Mouse (Mus musculus): ENCODE results near the gene Zranb3. TPM values are rescaled to one million over a fixed set of nuclear protein-coding genes. Genes with fewer than 3 reads are reported as not detected.

The Zranb3 gene
- polyA plus RNA-seq, 1 experiment, result 7.6 TPM

DNA sequence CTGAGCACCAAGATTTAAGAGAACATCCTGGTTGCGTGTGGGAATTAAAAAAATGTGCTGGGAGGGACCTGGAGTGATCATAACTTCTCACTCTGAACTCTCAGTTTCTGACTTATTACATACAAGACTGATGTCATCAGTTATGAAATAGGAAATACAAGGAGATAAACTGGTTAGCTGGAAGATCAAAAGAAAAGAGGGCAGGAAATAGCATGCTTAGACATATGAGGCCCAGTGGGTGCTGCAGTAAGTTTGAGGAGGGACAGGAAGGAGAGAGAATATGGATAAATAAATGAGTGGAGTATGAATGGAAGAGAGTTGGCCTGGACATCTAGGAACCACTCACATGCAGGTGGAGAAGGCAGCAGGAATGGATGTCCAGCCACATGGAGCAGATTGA, 124.7 kb downstream of the Zranb3 start:
- WGBS, result 77% methylated on average over 1 of the region's 1 CpGs
- TF ChIP-seq POLR2A (IDR thresholded peaks at IDR 0.05; ENCODE audit: borderline replicate concordance, control insufficient read depth, low read depth, low read length) (no peak), CTCF (IDR thresholded peaks at IDR 0.05; ENCODE audit: control insufficient read depth, insufficient read depth, low read length) (no peak)

DNA sequence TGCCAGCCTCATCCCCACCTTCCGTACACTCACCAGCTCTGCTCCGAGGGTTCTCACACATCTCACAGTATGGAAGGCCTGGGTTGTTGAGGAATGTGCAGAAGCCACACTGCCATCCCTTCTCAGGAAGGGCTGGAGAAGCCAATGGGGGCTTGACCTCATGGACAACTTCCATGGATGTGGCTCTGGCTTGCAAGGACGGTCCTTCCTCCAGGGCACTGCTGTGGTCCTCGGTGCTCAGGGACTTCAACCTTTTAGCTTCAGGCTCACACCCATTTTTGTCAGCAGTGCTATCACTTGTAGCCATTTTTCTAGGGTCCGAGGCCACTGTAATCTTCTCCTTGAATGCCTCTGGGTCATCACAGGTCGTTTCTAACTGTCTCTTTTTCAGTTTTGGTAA, 126.7 kb downstream of the Zranb3 start:
- no peak overlapping the region for H3K4me3 ChIP-seq (replicated peaks; ENCODE audit: control insufficient read depth, low read depth, low read length)
- WGBS, result 65% methylated on average over 6 of the region's 6 CpGs
- no peaks in the 10 kb centered on the region; the same call in 1 of the 2 replicates for H3K4me1 ChIP-seq (ENCODE audit: control insufficient read depth, insufficient read depth, low read length)
- H3K27ac ChIP-seq (ENCODE audit: control insufficient read depth, insufficient read depth, low read depth, low read length, poor library complexity), result no peak overlapping the region
- TF ChIP-seq CTCF (IDR thresholded peaks at IDR 0.05; ENCODE audit: control insufficient read depth, insufficient read depth, low read length) (no peak), POLR2A (IDR thresholded peaks at IDR 0.05; ENCODE audit: borderline replicate concordance, control insufficient read depth, low read depth, low read length) (no peak)

More for the DNA sequence above, 124.7 kb downstream of the Zranb3 start:
- no peak overlapping the region for H3K27ac ChIP-seq (ENCODE audit: control insufficient read depth, insufficient read depth, low read depth, low read length, poor library complexity)
- no peaks in the 10 kb centered on the region; the same call in 1 of the 2 replicates for H3K4me1 ChIP-seq (ENCODE audit: control insufficient read depth, insufficient read depth, low read length)
- no peak overlapping the region for H3K4me3 ChIP-seq (replicated peaks; ENCODE audit: control insufficient read depth, low read depth, low read length)

DNA sequence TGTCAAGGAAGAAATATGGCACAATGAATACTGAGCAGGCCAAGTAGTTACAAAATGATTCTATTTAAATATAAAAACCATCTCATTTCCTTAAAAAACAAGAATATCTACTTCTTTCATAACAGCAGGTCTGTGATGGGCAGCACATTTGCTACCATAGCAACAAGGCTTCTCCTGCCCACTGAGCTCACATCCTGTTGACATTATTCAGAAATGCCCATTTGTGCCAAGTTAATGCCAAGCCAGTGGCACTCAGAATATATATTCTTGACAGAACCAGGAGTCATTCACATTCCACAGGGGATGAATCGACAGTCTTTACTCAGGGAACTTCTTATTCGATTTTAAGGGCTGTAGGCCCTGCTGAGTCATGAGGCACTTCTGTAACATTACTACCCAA, 127.2 kb downstream of the Zranb3 start:
- H3K4me3 ChIP-seq (replicated peaks; ENCODE audit: control insufficient read depth, low read depth, low read length), result no peak overlapping the region
- H3K27ac ChIP-seq (ENCODE audit: control insufficient read depth, insufficient read depth, low read depth, low read length, poor library complexity), result no peak overlapping the region
- 11% methylated on average over 2 of the region's 2 CpGs for WGBS
- no peaks in the 10 kb centered on the region; the same call in 1 of the 2 replicates for H3K4me1 ChIP-seq (ENCODE audit: control insufficient read depth, insufficient read depth, low read length)
- TF ChIP-seq CTCF (IDR thresholded peaks at IDR 0.05; ENCODE audit: control insufficient read depth, insufficient read depth, low read length), result no peak
- TF ChIP-seq POLR2A (IDR thresholded peaks at IDR 0.05; ENCODE audit: borderline replicate concordance, control insufficient read depth, low read depth, low read length), result no peak

DNA sequence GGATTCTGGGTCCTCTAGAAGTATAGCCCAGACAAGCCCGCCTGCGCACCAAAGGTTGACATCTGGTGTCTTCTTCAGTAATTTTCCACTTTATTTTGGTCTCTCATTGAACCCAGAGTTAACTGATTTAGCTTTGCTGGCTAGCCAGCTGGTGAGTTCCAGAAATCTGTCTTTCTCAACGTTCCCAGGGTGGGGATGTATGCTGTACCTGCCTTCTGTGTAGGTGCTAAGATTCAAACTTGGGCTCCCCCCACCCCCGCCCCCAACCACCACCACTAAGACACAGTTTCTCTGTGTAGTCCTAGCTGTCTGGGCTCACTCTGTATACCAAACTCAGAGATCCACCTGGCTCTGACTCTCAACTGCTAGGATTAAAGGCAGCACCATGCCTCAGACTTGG, 128.8 kb downstream of the Zranb3 start:
- Histone ChIP-seq H3K4me1 (ENCODE audit: control insufficient read depth, insufficient read depth, low read length) (no peaks in the 10 kb centered on the region; the same call in 1 of the 2 replicates), H3K4me3 (replicated peaks; ENCODE audit: control insufficient read depth, low read depth, low read length) (no peak overlapping the region), H3K27ac (ENCODE audit: control insufficient read depth, insufficient read depth, low read depth, low read length, poor library complexity) (no peak overlapping the region)
- WGBS, result 83% methylated on average over 4 of the region's 4 CpGs
- TF ChIP-seq CTCF (IDR thresholded peaks at IDR 0.05; ENCODE audit: control insufficient read depth, insufficient read depth, low read length) (no peak), POLR2A (IDR thresholded peaks at IDR 0.05; ENCODE audit: borderline replicate concordance, control insufficient read depth, low read depth, low read length) (no peak)

DNA sequence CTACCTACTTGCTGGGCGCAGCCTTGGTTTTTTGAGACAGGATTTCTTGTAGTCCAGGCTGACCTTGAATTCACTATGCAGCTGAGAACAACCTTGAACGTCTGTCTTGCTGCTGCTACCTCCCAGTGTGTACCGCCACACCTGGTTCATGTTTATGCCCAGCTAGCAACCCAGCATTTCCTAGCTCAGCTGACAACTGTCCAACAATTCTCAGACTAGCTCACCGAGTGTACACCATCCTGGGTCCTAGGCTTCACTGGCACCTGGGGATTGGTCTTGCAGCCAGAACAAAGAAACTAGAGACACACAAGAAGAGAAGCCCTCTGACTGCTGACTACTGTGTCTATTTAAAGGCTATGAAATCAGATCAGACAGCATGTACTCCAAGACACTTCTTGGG, 132.0 kb downstream of the Zranb3 start:
- Histone ChIP-seq H3K4me3 (replicated peaks; ENCODE audit: control insufficient read depth, low read depth, low read length) (no peak overlapping the region), H3K27ac (ENCODE audit: control insufficient read depth, insufficient read depth, low read depth, low read length, poor library complexity) (no peak overlapping the region), H3K4me1 (ENCODE audit: control insufficient read depth, insufficient read depth, low read length) (no peaks in the 10 kb centered on the region; the same call in 1 of the 2 replicates)
- WGBS, result 83% methylated on average over 4 of the region's 4 CpGs
- TF ChIP-seq POLR2A (IDR thresholded peaks at IDR 0.05; ENCODE audit: borderline replicate concordance, control insufficient read depth, low read depth, low read length) (no peak), CTCF (IDR thresholded peaks at IDR 0.05; ENCODE audit: control insufficient read depth, insufficient read depth, low read length) (no peak)

DNA sequence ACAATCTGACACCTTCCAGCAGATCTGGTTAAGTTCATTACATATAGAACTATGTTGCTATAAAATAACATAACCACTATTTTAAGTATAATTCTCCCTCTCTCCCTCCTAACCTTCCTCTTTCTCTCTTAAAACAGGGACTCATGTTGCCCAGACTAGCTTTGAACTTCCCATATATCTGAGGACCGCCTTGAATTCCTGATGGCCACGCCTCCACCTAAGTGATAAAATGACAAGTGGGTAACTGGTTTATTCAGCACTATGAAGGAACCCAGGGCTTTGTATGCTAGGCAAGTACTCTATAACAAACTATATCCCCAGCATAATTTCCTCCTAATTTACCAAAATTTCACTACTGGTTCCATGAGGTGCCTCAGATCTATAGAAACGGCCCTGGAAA, 139.5 kb downstream of the Zranb3 start:
- WGBS, result 72% methylated on average over 3 of the region's 3 CpGs

DNA sequence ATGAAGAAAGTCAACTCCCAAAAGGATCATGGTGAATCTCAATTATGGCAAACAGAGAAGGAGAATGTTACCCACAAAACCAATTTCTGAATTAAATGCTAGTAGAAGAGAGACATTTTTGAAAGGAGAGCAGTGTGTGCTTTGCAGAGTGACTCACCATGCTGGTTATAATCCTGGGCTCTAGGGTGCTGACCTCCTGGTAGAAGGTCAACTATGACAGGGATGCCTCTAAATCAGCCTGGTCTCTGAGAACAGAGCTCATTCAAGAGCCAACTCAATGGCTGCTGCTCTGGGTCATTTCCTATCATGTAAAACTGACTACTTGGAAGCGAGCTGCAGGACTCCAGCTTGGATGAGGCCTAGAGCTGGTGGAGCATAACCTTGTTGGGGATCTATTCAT, 141.7 kb downstream of the Zranb3 start:
- Histone ChIP-seq H3K27ac (ENCODE audit: control insufficient read depth, insufficient read depth, low read depth, low read length, poor library complexity) (no peak overlapping the region), H3K4me1 (ENCODE audit: control insufficient read depth, insufficient read depth, low read length) (no peaks in the 10 kb centered on the region), H3K4me3 (replicated peaks; ENCODE audit: control insufficient read depth, low read depth, low read length) (no peak overlapping the region)
- WGBS, result 94% methylated on average over 1 of the region's 1 CpGs
- TF ChIP-seq CTCF (IDR thresholded peaks at IDR 0.05; ENCODE audit: control insufficient read depth, insufficient read depth, low read length), result no peak
- no peak for TF ChIP-seq POLR2A (IDR thresholded peaks at IDR 0.05; ENCODE audit: borderline replicate concordance, control insufficient read depth, low read depth, low read length)

More for the DNA sequence above, 139.5 kb downstream of the Zranb3 start:
- no peak overlapping the region for H3K27ac ChIP-seq (ENCODE audit: control insufficient read depth, insufficient read depth, low read depth, low read length, poor library complexity)
- H3K4me1 ChIP-seq (ENCODE audit: control insufficient read depth, insufficient read depth, low read length), result no peaks in the 10 kb centered on the region
- no peak overlapping the region for H3K4me3 ChIP-seq (replicated peaks; ENCODE audit: control insufficient read depth, low read depth, low read length)
- no peak for TF ChIP-seq CTCF (IDR thresholded peaks at IDR 0.05; ENCODE audit: control insufficient read depth, insufficient read depth, low read length)

DNA sequence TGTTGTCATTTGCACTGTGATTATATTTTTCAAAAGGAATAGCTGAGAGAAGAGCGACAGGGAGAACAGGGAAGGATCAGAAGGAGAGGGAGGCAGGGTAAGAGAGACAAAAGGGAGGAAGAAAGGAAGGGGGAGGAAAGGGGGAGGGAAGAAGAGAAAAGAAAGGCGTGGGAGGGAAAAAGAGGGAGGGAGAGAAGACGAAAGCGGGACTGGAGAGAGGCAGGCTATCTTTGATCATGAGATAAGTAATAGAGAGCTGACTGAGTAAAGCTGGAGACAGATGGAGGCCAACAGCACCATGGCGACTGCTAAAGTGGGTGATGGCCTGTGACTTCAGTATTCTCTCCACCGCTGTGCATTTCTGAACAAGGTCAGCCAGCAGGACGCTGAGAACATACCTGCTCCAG, 143.5 kb downstream of the Zranb3 start:
- Histone ChIP-seq H3K4me3 (replicated peaks; ENCODE audit: control insufficient read depth, low read depth, low read length) (no peak overlapping the region), H3K27ac (ENCODE audit: control insufficient read depth, insufficient read depth, low read depth, low read length, poor library complexity) (no peak overlapping the region), H3K4me1 (ENCODE audit: control insufficient read depth, insufficient read depth, low read length) (no peaks in the 10 kb centered on the region)
- TF ChIP-seq CTCF (IDR thresholded peaks at IDR 0.05; ENCODE audit: control insufficient read depth, insufficient read depth, low read length) (no peak), POLR2A (IDR thresholded peaks at IDR 0.05; ENCODE audit: borderline replicate concordance, control insufficient read depth, low read depth, low read length) (no peak)
- WGBS, result 78% methylated on average over 7 of the region's 7 CpGs

DNA sequence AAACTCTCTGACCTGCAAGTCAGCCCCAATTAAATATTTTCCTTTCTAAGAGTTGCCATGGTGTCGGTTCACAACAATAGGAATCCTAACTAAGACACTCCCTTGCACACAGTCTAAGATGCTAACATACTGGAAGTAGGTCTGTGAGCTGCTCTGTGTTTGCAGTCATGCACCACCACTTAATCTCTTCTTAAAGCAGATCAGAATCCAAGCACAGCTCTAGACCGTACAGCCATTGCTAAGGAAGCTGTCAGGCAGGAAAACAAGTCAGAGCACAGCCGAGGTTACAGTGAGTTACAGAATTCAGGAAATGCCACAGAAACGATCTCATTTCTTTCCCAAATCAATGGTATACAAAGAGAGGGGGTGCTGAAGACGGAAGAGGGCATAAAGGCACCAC, 144.0 kb downstream of the Zranb3 start:
- 66% methylated on average over 5 of the region's 5 CpGs for WGBS
- Histone ChIP-seq H3K27ac (ENCODE audit: control insufficient read depth, insufficient read depth, low read depth, low read length, poor library complexity) (no peak overlapping the region), H3K4me1 (ENCODE audit: control insufficient read depth, insufficient read depth, low read length) (no peaks in the 10 kb centered on the region), H3K4me3 (replicated peaks; ENCODE audit: control insufficient read depth, low read depth, low read length) (no peak overlapping the region)
- no peak for TF ChIP-seq CTCF (IDR thresholded peaks at IDR 0.05; ENCODE audit: control insufficient read depth, insufficient read depth, low read length)
- no peak for TF ChIP-seq POLR2A (IDR thresholded peaks at IDR 0.05; ENCODE audit: borderline replicate concordance, control insufficient read depth, low read depth, low read length)

Measured in bone marrow, adult 2 months (tissue).